ENCODE assay signal across 18 mouse cellular contexts in the genomic region with DNA sequence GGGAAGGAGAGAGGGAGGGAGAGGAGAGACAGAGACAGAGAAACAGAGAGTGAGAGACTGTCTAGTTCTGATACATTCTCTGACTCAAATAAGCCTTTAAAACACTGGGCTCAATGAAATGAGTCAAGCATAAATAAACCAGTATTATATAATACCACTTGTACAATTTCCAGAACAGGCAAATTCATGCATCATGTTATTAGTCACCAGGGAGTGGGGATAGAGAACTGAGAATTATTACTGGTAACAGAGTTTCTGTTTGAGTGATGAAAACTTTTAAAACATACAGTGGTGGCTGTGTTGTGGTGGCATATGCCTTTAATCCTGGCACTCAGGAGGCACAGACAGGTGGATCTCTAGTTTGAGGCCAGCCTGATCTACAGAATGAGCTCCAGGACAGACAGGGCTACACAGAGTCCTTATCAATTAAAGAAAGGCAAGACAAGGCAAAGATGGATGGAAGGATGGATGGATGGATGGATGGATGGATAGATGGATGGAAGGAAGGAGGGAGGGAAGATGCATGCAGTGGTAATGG.
"Had no signal": no experiment of that assay in that cellular context is flagged by ENCODE, and none has a peak within 500 bp of the region (broad histone marks: within the 10 kb centered on the region; RNA-seq: fewer than 3 reads in every experiment).

No protein-coding gene starts in this region.

- H3K9me3 ChIP-seq: kidney, embryonic 15.5 days; limb, embryonic 15.5 days; liver, embryonic 12.5 days; megakaryocyte, embryonic 14.5 days; midbrain, embryonic 15.5 days; neural tube, embryonic 13.5 days; stomach, embryonic 15.5 days had no signal

- H3K36me3 ChIP-seq: stomach, embryonic 15.5 days had no signal

- ATAC-seq: liver, embryonic 12.5 days; midbrain, embryonic 15.5 days had no signal

- H3K4me2 ChIP-seq: kidney, embryonic 15.5 days; limb, embryonic 15.5 days; liver, embryonic 12.5 days; lung, embryonic 14.5 days; midbrain, embryonic 11.5 days; midbrain, embryonic 15.5 days; neural tube, embryonic 13.5 days; stomach, embryonic 15.5 days had no signal

- DNase-seq: kidney, adult 11 months; kidney, postnatal 14 days; layer of hippocampus, adult 9-11 months; layer of hippocampus, postnatal 36 days; lung, embryonic 14.5 days; lung, postnatal 10 days; right cerebral cortex, adult 18-20 months; right cerebral cortex, postnatal 25 days; thymus, postnatal 4 days had no signal

- H3K9ac ChIP-seq: kidney, embryonic 15.5 days; limb, embryonic 15.5 days; liver, embryonic 12.5 days; lung, embryonic 14.5 days; midbrain, embryonic 15.5 days; neural tube, embryonic 13.5 days; stomach, embryonic 15.5 days had no signal

- H3K27me3 ChIP-seq: kidney, embryonic 15.5 days; limb, embryonic 15.5 days; liver, embryonic 12.5 days; megakaryocyte, embryonic 14.5 days; midbrain, embryonic 15.5 days; neural tube, embryonic 13.5 days; stomach, embryonic 15.5 days had no signal

- H3K4me1 ChIP-seq: kidney, embryonic 15.5 days; limb, embryonic 15.5 days; liver, embryonic 12.5 days; midbrain, embryonic 15.5 days; neural tube, embryonic 13.5 days; stomach, embryonic 15.5 days had no signal

- H3K27ac ChIP-seq: kidney, embryonic 15.5 days; limb, embryonic 15.5 days; liver, embryonic 12.5 days; macrophage; midbrain, embryonic 15.5 days; neural tube, embryonic 13.5 days; stomach, embryonic 15.5 days had no signal

- H3K4me3 ChIP-seq: kidney, embryonic 15.5 days; limb, embryonic 15.5 days; liver, embryonic 12.5 days; megakaryocyte, embryonic 14.5 days; midbrain, embryonic 15.5 days; neural tube, embryonic 13.5 days; stomach, embryonic 15.5 days had no signal
